Mouse (Mus musculus) lung, postnatal 14 days (tissue): ENCODE data around the gene Prr14.
"Not testable (repeated sequence)": the region's sequence is repeated elsewhere in the genome, so short reads cannot be mapped to it uniquely, and the experiment has no call there.

Experiments used
- DNase-seq: peaks from one replicate; pipeline ENCODE4 v3.0.0; 2021

Gene Prr14

GRCm38 (mm10) chr7:127459311-127459710 lies at the start of gene Prr14:
Gene Prr14 (plus strand): TSS chr7:127459611.
- not testable (repeated sequence) for DNase-seq

DNA sequence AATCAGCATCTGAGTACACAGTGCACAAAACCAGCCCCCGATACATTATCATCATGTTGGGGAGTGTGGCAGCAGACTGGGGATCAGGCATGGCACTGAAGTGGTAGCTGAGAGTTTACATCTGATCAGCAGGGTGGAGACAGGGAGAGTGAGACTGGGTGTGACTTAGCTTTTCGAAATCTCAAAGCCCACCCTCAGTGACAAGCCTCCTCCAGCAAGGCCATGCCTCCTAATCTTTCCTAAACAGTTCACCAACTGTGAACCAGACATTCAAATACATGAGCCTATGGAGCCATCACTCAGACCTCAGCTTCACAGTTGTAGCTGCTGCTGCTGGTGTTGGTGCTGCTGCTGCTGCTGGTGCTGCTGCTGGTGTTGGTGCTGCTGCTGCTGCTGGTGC lies 48.0 kb upstream of the Prr14 start:
- no peak for DNase-seq

GRCm38 (mm10) chr7:127421388-127422191 lies 37.8 kb upstream of the Prr14 start, which contains the start of gene Zfp688:
Gene Zfp688 (minus strand): TSS chr7:127422068.
- DNase-seq = peak; percentile 98

GRCm38 (mm10) chr7:127422247-127422646 lies 37.2 kb upstream of the Prr14 start:
- DNase-seq = peak; percentile 21

- no peak for DNase-seq
Observed at GRCm38 (mm10) chr7:127425291-127425690, 34.1 kb upstream of the Prr14 start.

GRCm38 (mm10) chr7:127425911-127426310 lies 33.5 kb upstream of the Prr14 start:
- no peak for DNase-seq

DNA sequence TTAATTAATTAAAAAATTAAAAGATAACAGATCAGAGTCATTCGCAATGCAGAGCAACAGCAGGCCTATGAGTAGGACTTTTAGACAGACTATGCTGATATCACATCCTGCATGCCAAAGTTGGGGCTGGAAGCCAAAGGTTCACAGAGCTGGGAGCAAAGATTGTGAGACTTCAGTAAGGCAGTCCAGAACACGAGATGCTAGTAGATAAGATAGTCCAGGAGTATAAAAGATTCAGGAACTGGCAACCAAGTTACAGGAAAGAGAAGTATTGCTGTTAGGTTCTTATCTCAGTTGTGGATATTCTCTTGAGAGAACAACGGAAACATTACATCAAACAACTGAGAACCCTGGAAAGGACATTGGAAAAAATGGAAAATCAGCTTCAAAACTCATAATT lies 33.1 kb upstream of the Prr14 start:
- peak; percentile 42 for DNase-seq

- no peak for DNase-seq
Observed at GRCm38 (mm10) chr7:127435206-127435605, 24.2 kb upstream of the Prr14 start.

- DNase-seq = no peak
Observed at GRCm38 (mm10) chr7:127437724-127438123, 21.7 kb upstream of the Prr14 start.

GRCm38 (mm10) chr7:127443976-127444375 lies 15.4 kb upstream of the Prr14 start:
- no peak for DNase-seq

- peak; percentile 94 for DNase-seq
Observed at GRCm38 (mm10) chr7:127448521-127449300, 10.7 kb upstream of the Prr14 start, which contains the start of gene Zfp689. Gene Zfp689 (minus strand): TSS chr7:127449158.

DNA sequence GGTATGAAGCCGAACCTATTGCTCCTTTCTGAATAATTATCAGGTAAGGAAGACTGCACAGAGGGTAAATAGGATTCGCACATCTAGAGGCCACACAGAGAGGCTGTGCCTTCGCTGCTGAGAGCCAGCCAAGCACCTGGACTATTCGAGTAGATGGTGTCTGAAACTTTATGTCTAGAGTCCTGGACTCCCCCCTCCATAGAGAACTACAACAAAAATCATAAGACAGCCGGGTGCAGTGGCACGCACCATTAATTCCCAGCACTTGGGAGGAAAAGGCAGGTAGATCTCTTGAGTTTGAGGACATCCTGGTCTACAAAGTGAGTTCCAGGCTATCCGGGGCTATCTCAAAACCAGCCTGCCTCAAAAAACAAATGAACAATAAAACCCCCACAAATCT lies 9.4 kb upstream of the Prr14 start:
- no peak for DNase-seq

- DNase-seq = no peak
Observed at GRCm38 (mm10) chr7:127453056-127453455, 6.4 kb upstream of the Prr14 start.

DNA sequence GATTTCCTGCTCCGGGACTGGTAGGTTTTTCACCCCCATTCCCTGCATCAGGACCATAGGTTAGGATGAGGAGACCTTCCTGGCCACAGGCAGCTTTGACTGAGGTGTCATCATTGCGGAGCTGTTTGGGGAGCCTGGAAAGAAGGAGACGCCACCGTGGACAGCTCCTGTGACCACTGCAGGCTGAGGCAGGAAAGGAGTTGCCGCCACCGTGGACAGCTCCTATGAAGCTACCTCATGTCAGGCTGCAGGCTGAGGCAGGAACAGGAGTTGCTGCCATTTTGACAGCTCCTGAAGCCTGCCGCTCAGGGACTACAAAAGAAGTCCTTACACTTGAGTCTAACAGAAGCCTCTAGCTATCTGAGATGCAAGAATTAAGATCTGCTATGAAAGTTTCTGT lies 4.5 kb upstream of the Prr14 start:
- DNase-seq = no peak

GRCm38 (mm10) chr7:127458371-127459122 lies 864 bp upstream of the Prr14 start:
- not testable (repeated sequence) for DNase-seq

DNA sequence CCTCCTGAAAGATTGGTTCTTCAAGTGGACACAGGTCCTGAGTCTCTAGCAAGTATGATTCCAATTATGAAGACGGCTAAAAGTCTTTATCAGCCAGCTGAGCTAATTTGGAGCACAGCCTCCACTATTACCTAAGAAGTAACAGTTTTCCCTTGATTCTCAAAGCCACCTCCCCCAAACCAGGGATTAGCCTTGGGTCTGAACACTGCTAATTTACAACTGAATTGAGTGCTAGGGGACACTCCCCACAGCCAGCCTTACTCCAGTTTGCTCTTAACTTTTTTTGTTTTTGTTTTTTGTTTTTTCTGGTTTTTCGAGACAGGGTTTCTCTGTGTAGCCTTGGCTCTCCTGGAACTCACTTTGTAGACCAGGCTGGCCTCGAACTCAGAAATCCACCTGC lies 5.8 kb downstream of the Prr14 start:
- no peak for DNase-seq

DNA sequence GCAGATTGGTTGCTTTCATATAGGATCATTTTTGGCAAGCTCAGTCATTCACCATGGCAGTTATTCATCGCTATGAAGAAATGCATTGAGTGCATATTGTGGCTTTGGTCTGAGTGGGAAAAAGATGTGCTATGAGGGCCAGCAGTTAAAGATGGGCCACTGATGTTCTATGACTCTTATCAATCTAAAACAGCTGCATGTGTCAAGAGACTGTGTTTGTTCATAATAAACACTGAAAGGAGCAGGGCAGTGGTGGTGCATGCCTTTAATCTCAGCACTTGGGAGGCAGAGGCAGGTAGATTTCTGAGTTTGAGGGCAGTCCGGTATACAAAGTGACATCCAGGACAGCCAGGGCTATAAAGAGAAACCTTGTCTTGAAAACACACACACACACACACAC lies 6.3 kb downstream of the Prr14 start:
- DNase-seq = not testable (repeated sequence)

DNA sequence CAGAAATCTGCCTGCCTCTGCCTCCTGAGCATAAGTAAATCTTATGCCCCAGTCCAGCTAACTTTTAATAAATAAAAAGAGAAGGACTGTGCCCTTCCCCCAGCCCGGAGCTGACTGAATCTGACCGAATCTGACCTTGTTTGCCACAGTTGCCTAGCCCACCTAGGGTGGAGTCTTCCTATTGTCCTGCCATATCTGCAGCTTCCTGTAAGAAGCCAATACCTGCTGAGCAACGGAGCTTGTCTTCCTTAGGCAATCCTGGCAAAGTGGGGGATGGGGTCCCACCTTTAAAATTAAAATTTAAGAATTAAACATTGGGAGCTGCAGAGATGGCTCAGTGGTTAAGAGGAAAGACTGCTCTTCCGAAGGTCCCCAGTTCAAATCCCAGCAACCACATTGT lies 7.2 kb downstream of the Prr14 start:
- DNase-seq = no peak

DNA sequence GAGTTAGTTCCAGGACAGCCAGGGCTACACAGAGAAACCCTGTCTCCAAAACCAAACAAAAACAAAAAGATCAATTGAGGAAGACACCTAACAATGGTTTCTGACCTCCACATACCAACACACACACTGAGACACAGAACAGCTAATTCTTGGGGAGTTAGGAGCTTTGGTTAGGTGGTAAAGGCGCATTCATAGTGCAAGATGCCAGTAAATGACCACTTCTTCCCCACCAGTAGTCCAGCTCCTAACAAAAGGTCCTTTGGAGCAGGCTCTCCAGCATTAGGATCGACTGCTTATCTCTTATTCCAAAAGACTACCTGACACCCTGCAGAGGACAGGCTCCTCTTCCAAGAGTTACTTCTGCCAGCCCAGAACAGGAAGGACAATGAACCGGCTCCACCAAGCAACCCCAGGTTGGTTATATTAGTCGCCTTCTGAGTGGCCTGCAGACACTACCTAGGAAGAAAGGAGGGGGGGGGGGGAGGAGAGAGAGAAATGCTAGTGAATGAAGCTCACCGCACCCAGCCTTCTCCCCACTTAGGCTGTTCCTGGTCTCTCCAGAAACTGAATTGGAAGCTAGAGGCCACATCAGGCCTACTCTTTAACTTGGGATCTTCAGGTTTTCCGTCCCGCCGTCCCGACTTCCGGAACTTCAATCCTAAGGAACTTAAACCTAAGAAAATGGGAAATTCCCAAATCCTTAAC lies 10.8 kb downstream of the Prr14 start:
- no peak for DNase-seq

GRCm38 (mm10) chr7:127470743-127471645 lies 11.6 kb downstream of the Prr14 start:
- peak; percentile 90 for DNase-seq

DNA sequence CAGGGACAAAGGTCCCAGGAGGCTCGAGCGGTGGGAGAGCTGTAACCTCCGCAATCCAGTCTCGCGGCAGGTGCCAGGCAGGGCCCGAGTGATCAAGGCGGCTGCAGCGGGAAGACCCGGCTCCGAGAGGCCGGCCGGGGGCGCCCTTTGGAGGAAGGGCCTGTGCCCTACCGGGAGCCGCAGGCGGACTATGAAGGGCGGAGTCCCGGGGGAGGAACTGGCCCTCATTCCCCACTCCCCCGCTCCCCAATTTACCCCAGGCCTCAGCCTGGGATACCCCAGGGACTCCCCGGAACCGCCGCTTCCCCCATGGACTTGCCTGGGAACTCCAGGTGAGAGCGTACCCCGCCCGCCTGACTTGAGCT lies 12.2 kb downstream of the Prr14 start:
- DNase-seq = no peak

GRCm38 (mm10) chr7:127472060-127472459 lies 12.6 kb downstream of the Prr14 start:
- DNase-seq = no peak
